In the genomic region with DNA sequence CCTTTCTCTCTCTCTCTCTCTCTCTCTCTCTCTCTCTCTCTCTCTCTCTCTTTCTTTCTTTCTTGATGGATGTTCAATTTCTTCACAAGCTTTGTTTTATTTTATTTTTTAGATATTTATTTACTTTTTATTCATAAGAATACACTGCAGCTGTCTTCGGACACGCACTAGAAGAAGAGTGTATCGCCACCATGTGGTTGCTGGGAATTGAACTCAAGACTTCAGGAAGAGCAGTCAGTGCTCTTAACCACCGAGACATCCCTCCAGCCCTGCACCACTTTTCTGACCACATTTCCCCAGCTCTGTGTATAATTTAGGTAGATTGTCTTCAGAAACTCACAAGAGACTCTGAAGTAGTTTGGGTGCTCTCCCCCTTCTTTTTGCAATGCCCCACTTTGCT, we compare ENCODE assay signal across 8 mouse cellular contexts. TPM values are rescaled to one million over a fixed set of nuclear protein-coding genes. Genes with fewer than 3 reads are reported as not detected.
A peak's percentile ranks its signal among the peaks of the same experiment; 100 is the strongest.
DNase-seq lines count a peak whose midpoint lies in the region; ATAC-seq and TF ChIP-seq lines count a peak whose summit lies in the region.
"Had no signal": no experiment of that assay in that cellular context is flagged by ENCODE, and none has a peak within 500 bp of the region (broad histone marks: within the 10 kb centered on the region; RNA-seq: fewer than 3 reads in every experiment).

No protein-coding gene starts in this region.

- no peak for DNase-seq in heart, adult 11 months
- DNase-seq in right cerebral cortex, postnatal 25 days = peak; percentile 21
- DNase-seq in right cerebral cortex, postnatal 36 days (ENCODE audit: low spot score in 2 of 2) = no peak
- DNase-seq in stomach, postnatal 0 days (ENCODE audit: low spot score) = no peak
- DNase-seq in layer of hippocampus, postnatal 36 days = no peak

- no peak overlapping the region for H3K9ac ChIP-seq in heart, embryonic 13.5 days
- no peak overlapping the region for H3K9ac ChIP-seq in hindbrain, embryonic 15.5 days
- no peak overlapping the region for H3K9ac ChIP-seq in stomach, postnatal 0 days (ENCODE audit: low read length)
- H3K9ac ChIP-seq: neural tube, embryonic 12.5 days had no signal

- no peak overlapping the region for H3K4me3 ChIP-seq in heart, embryonic 13.5 days
- no peak overlapping the region for H3K4me3 ChIP-seq in hindbrain, embryonic 15.5 days
- H3K4me3 ChIP-seq in stomach, postnatal 0 days (ENCODE audit: low read depth, low read length) = no peak overlapping the region
- H3K4me3 ChIP-seq: neural tube, embryonic 12.5 days had no signal

- H3K27me3 ChIP-seq in heart, embryonic 13.5 days (replicated peaks) = no peaks in the 10 kb centered on the region
- no peaks in the 10 kb centered on the region for H3K27me3 ChIP-seq in hindbrain, embryonic 15.5 days
- no peaks in the 10 kb centered on the region for H3K27me3 ChIP-seq in stomach, postnatal 0 days (ENCODE audit: control insufficient read depth, insufficient read depth, low read length)
- H3K27me3 ChIP-seq: neural tube, embryonic 12.5 days had no signal

- no peak for ATAC-seq in heart, embryonic 13.5 days (ENCODE audit: extremely low read depth, insufficient number of reproducible peaks, low FRiP score, low TSS enrichment)
- ATAC-seq in hindbrain, embryonic 15.5 days (ENCODE audit: low FRiP score, low read depth) = no peak
- ATAC-seq in stomach, postnatal 0 days (ENCODE audit: low FRiP score, low TSS enrichment) = no peak

- 58% methylated on average over 4 of the region's 4 CpGs for WGBS in heart, embryonic 13.5 days
- 58% methylated on average over 4 of the region's 4 CpGs for WGBS in hindbrain, embryonic 15.5 days
- WGBS in stomach, postnatal 0 days = 55% methylated on average over 4 of the region's 4 CpGs

- H3K27ac ChIP-seq in heart, embryonic 13.5 days (replicated peaks) = peak overlapping the region; percentile 85
- peak overlapping the region; percentile 75 for H3K27ac ChIP-seq in hindbrain, embryonic 15.5 days (replicated peaks)
- H3K27ac ChIP-seq in stomach, postnatal 0 days (replicated peaks) = peak overlapping the region; percentile 81

- TF ChIP-seq CTCF in stomach, postnatal 0 days (IDR thresholded peaks at IDR 0.05; ENCODE audit: low read depth) = peak; percentile 51

- TF ChIP-seq EP300 in stomach, postnatal 0 days (optimal IDR thresholded peaks at IDR 0.05) = no peak

- H3K4me1 ChIP-seq in heart, embryonic 13.5 days = peaks cover 52% of the 10 kb centered on the region
- peaks cover 20% of the 10 kb centered on the region for H3K4me1 ChIP-seq in hindbrain, embryonic 15.5 days (replicated peaks)
- no peaks in the 10 kb centered on the region; the same call in 1 of the 2 replicates for H3K4me1 ChIP-seq in stomach, postnatal 0 days (replicated peaks; ENCODE audit: control insufficient read depth, insufficient read depth)

- H3K36me3 ChIP-seq in heart, embryonic 13.5 days = no peaks in the 10 kb centered on the region
- H3K36me3 ChIP-seq in hindbrain, embryonic 15.5 days = no peaks in the 10 kb centered on the region
- no peaks in the 10 kb centered on the region for H3K36me3 ChIP-seq in stomach, postnatal 0 days (ENCODE audit: control insufficient read depth, insufficient read depth, low read length)
- H3K36me3 ChIP-seq: neural tube, embryonic 12.5 days had no signal

- no peaks in the 10 kb centered on the region for H3K9me3 ChIP-seq in heart, embryonic 13.5 days
- no peaks in the 10 kb centered on the region for H3K9me3 ChIP-seq in hindbrain, embryonic 15.5 days
- no peaks in the 10 kb centered on the region for H3K9me3 ChIP-seq in stomach, postnatal 0 days (ENCODE audit: control insufficient read depth, low read length)
- H3K9me3 ChIP-seq: neural tube, embryonic 12.5 days had no signal

- H3K4me2 ChIP-seq in heart, embryonic 13.5 days = peak overlapping the region; percentile 11; the same call in 1 of the 2 replicates
- H3K4me2 ChIP-seq in hindbrain, embryonic 15.5 days = no peak overlapping the region
- H3K4me2 ChIP-seq in stomach, postnatal 0 days (replicated peaks; ENCODE audit: low read depth) = no peak overlapping the region
- H3K4me2 ChIP-seq: neural tube, embryonic 12.5 days had no signal

RNA-seq across cellular contexts. Expression of a gene that starts 36.4 kb away (rescaled TPM):
- polyA plus RNA-seq in heart, embryonic 13.5 days (2015; fragmentation: Nextera tagmentation; extraction: Ambion mirVana) = 335 and 366 TPM in 2 replicates
- 403 and 404 TPM in 2 replicates for polyA plus RNA-seq in hindbrain, embryonic 15.5 days (2015; fragmentation: Nextera tagmentation; extraction: Ambion mirVana)
- 1,191 and 1,262 TPM in 2 replicates for polyA plus RNA-seq in stomach, postnatal 0 days (2015; fragmentation: Nextera tagmentation; extraction: Ambion mirVana)
- 100 to 1,000 TPM; 233 to 239 TPM for total RNA-seq in layer of hippocampus, postnatal 36 days (2021)

RNA-seq across cellular contexts. Expression of a gene that starts 37.2 kb away (rescaled TPM):
- 4.8 and 5.9 TPM in 2 replicates for polyA plus RNA-seq in heart, embryonic 13.5 days (2015; fragmentation: Nextera tagmentation; extraction: Ambion mirVana)
- polyA plus RNA-seq in hindbrain, embryonic 15.5 days (2015; fragmentation: Nextera tagmentation; extraction: Ambion mirVana) = 10.9 and 11.1 TPM in 2 replicates
- polyA plus RNA-seq in stomach, postnatal 0 days (2015; fragmentation: Nextera tagmentation; extraction: Ambion mirVana) = 2.9 and 4.0 TPM in 2 replicates
- total RNA-seq in layer of hippocampus, postnatal 36 days (2021) = 10 to 100 TPM; 41.4 to 41.7 TPM
